Mouse (Mus musculus) brain, embryonic 14.5 days (tissue): ENCODE results near the gene Sec23ip.

Experiments used
- CTCF ChIP-seq: fragments of 200-500 bp; IDR thresholded peaks from 2 replicates; pipeline ENCODE4 v1.5.1; 2012; ENCODE audit warnings: inconsistent platforms, mild to moderate bottlenecking, moderate library complexity, borderline replicate concordance; ENCODE audit not compliant: insufficient read depth, insufficient read length; ENCODE audit errors: extremely low read depth
- POLR2A ChIP-seq: fragments of 200-500 bp; IDR thresholded peaks from 2 replicates; pipeline ENCODE4 v1.6.1; 2012; ENCODE audit warnings: mild to moderate bottlenecking, inconsistent platforms, borderline replicate concordance; ENCODE audit not compliant: poor library complexity, insufficient read depth, insufficient read length, severe bottlenecking; ENCODE audit errors: extremely low read depth

- no peak for TF ChIP-seq POLR2A
- no peak for TF ChIP-seq CTCF
These were observed 22.0 kb downstream of the Sec23ip start for GRCm38 (mm10) chr7:128766696-128767095.
